Mouse (Mus musculus) G1E (cell line): ENCODE measurements around the gene Tmem202.

Source experiments
- CTCF ChIP-seq: IDR thresholded peaks from 2 replicates; pipeline ENCODE4 v1.5.1; 2012; ENCODE audit warnings: low read depth, low read length, inconsistent platforms, mixed read lengths
- GATA1 ChIP-seq: IDR thresholded peaks from 2 replicates; pipeline ENCODE4 v1.6.1; 2012; ENCODE audit warnings: borderline replicate concordance, low read length, inconsistent platforms, mixed read lengths
- POLR2AphosphoS5 ChIP-seq: IDR thresholded peaks from 2 replicates; pipeline ENCODE4 v1.6.1; 2012; ENCODE audit warnings: low read depth, low read length, inconsistent platforms; ENCODE audit not compliant: insufficient replicate concordance
- TAL1 ChIP-seq: conservative IDR thresholded peaks from 2 replicates; pipeline ENCODE4 v1.6.1; 2012; ENCODE audit warnings: low read depth, low read length, inconsistent platforms, mixed read lengths

DNA sequence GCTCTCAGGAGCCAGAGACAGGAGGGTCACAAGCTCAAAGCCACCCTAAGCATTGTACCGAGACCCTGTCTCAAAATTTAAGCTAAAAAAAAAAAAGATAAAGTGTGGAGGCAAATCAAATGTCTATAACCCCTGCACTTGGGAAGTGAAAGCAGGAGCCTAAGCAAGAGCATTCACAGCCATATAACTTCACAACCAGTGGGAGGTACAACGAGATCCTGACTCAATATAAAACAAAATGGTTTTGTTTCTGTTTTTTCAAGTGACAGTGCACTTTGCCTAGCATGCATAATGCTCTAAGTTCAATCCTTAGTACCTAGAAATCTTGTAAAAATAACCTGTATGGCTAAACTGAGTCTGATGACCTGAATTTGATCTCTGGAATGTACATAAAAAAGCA, 63.0 kb downstream of the Tmem202 start:
- TF ChIP-seq CTCF (no peak), TAL1 (no peak), POLR2AphosphoS5 (no peak), GATA1 (no peak)
